Mouse (Mus musculus) NIH3T3 (cell line): ENCODE measurements around the gene Gm8362.
A peak's percentile ranks its signal among the peaks of the same experiment; 100 is the strongest.
"Not testable (repeated sequence)": the region's sequence is repeated elsewhere in the genome, so short reads cannot be mapped to it uniquely, and the experiment has no call there.

Experiments used
- DNase-seq: peaks from one replicate; pipeline ENCODE4 v3.0.0-alpha.2; 2012; ENCODE audit warnings: low read depth

Gene Gm8362

DNA sequence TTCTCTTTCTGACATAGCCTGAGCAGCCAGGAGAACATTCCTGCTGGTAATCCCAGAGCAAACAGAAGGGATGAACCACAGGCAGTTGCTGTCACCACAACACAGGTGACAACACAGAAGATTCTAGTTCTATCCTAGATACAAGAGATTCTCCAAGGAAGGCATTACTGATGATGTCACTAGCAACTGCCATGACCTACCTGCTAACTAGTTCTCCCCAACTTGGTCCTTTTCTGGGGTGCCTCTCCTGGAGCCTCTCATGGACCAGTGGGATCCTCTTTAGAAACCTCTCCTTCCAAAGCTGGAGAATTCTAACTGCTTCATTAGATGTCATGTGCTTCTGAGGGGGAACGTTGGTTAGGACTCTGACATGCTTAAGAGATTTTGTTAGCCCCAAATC lies at the start of gene Gm8362:
Gm8362 (minus strand) TSS at position 101 of the 400 bp plus-strand sequence.
- not testable (repeated sequence) for DNase-seq

DNA sequence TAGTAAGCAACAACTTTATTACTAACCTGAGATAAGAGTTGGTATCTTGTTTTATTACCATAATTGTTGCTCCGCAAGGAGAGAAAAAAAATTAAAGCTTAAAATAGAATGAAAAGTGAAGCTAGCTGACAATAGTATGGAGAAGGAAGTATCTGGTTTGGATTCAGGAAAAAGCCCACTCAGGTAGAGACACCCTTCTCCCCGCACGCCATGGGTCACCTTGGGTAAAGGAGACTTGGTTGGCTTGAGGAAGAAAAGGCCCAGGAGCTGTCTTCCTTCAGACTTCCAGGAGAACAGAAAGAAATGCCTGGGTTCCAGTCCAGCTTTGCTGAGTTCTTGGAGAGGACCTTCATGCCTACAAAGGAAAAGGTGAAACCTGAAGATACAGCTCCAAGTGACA lies 49.1 kb upstream of the Gm8362 start:
- DNase-seq, result not testable (repeated sequence)

DNA sequence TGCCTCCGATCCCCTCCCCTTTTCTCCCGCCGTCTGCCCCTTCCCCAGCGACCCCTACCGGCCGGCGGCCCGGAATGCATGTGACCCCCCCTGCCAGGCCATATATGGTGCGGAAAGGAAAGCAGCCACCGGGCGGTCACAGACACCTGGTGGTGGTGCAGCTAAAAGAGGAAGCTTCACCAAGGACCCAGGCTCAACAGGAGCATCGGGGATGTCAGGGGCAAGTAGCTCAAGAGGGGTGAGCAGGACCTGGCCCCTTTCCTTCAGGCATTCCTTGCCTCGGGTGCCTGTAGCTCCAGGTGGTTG lies 17.0 kb downstream of the Gm8362 start:
- not testable (repeated sequence) for DNase-seq

DNA sequence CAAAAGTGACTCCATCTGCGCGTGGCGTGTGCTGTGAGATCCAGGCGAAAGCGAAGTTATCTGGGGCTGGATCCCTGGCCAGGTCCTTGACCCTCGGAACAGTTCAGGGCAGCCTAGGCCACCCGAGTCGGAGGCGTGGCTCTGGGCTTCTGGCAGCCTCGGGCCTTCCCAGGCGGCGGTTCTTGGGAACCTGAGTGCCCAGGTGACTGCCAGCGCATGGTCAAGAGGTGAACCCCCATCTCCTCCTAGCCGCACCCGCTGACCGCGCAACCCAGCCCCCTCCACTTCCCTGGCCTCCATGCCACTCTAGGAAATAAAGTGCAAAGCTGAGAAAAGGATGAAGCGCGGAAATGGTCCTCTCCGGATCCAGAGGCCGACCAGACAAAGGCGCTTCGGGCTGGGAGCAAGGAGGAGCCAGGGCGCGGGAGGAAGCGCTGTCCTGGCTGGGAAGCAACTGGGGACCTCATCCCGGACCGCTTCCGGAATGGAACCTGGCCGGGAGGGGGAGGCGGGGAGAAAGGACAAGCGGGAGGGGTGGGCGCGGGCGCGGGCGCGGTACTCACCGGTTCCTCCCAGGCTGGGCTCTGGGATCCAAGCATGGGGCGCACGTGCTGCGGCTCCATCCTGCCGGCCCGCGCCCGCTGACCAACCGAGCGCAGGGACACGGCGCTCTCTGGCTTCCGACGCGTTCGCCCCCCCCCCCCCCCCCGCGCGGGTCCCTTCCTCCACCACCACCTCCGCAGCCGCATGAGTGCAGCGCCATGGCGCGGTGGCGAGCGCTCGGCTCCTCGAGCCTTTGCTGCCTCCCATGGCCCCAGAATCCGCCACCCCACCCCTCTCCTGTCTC lies 17.6 kb downstream of the Gm8362 start:
- peak; percentile 8 for DNase-seq

DNA sequence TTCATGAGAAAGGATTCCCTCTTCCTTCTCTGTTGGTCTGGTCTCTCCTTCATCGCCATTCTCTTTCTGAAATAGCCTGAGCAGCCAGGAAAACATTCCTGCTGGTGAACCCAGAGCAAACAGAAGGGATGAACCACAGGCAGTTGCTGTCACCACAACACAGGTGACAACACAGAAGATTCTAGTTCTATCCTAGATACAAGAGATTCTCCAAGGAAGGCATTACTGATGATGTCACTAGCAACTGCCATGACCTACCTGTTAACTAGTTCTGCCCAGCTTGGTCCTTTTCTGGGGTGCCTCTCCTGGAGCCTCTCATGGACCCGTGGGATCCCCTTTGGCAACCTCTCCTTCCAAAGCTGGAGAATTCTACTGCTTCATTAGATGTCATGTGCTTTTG lies 32.0 kb downstream of the Gm8362 start, which contains the start of gene Gm3636:
Gm3636 (minus strand) TSS at position 101 of the 400 bp plus-strand sequence.
- not testable (repeated sequence) for DNase-seq

DNA sequence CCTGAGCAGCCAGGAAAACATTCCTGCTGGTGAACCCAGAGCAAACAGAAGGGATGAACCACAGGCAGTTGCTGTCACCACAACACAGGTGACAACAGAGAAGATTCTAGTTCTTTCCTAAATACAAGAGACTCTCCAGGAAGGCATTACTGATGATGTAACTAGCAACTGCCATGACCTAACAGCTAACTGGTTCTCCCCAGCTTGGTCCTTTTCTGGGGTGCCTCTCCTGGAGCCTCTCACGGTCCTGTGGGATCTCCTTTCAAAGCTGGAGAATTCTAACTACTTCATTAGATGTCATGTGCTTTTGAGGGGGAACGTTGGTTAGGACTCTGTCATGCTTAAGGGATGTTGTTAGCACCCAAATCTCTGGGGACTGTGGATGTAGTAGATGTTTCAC lies 54.1 kb downstream of the Gm8362 start, which contains the start of gene Gm8050:
Gm8050 (minus strand) TSS at position 101 of the 400 bp plus-strand sequence.
- DNase-seq, result not testable (repeated sequence)
